Mouse (Mus musculus) cerebellum, adult 11-12 months (tissue): Measurements from ENCODE around the gene Fgf23.

Source experiments
- DNase-seq: peaks from one replicate; pipeline ENCODE4 v3.0.0; 2022

Gene Fgf23

GRCm38 (mm10) chr6:127122221-127122806 is 49.6 kb downstream of the Fgf23 start:
- DNase-seq, result no peak

- DNase-seq, result no peak
Measured at GRCm38 (mm10) chr6:127122996-127123395, 50.3 kb downstream of the Fgf23 start.

DNA sequence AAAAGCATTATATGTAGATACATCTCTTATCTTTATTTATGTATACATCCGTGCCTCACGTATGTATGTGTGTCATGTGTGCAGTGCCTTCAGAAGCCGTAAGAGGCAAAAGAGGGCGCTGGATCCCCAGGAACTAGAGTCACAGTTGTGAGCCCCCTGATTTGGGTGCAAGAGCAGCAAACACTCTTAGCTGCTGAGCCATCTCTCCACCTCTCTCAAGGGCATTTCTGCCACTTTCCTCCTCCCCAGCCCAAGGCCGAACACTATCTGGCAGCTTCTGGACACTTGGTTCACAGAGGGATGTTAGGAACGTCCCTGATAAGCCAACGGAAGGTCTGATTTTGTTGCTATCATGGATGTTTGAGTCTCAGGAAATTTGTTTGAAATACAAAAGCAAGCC is 50.8 kb downstream of the Fgf23 start:
- no peak for DNase-seq

DNA sequence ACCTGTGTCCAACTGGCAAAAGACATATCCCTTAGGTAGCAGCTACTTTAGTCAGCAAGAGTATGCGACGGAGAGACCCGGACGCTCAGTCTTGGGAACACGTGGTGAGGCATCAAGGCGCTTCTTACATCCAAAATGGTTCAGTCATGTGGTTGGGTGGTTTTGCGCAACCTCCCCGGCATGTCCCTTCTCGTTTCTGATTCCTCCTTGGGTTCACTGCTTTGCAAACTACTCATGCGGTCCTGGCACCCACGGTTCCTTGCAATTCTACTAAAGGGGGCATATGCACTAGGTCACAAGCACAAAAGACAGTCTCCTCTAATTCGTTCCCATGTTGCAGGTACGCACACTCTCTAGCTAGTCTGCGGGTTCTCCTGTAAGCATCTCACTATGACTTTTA is 57.0 kb downstream of the Fgf23 start:
- DNase-seq, result no peak

- DNase-seq, result no peak
Measured at GRCm38 (mm10) chr6:127130377-127130776, 57.7 kb downstream of the Fgf23 start.
